Mouse (Mus musculus) mature B cell (primary cell): Measurements from ENCODE around the gene Wdr62.
"Not testable (repeated sequence)": the region's sequence is repeated elsewhere in the genome, so short reads cannot be mapped to it uniquely, and the experiment has no call there.

ENCODE experiments used
- in situ Hi-C: fragments of 300-500 bp; cut with MboI; formaldehyde crosslinking; loops from 2 replicates; pipeline ENCODE4 v1.14.3; 2019

The Wdr62 gene

GRCm38 (mm10) chr7:30205383-30205782 lies 74.8 kb downstream of the Wdr62 start:
- in situ Hi-C loops, result no loop called here

- in situ Hi-C loops, result no loop called here
Observed at GRCm38 (mm10) chr7:30204380-30204779, 75.8 kb downstream of the Wdr62 start.

GRCm38 (mm10) chr7:30202895-30203690 lies 77.1 kb downstream of the Wdr62 start:
- in situ Hi-C loops, result no loop called here

- in situ Hi-C loops, result not testable (repeated sequence)
Observed at GRCm38 (mm10) chr7:30200661-30201060, 79.6 kb downstream of the Wdr62 start.

- in situ Hi-C loops, result no loop called here
Observed at GRCm38 (mm10) chr7:30200200-30200599, 80.0 kb downstream of the Wdr62 start.

GRCm38 (mm10) chr7:30199498-30200139 lies 80.6 kb downstream of the Wdr62 start:
- in situ Hi-C loops, result no loop called here

- in situ Hi-C loops, result no loop called here
Observed at GRCm38 (mm10) chr7:30198481-30198971, 81.7 kb downstream of the Wdr62 start, which contains the start of gene Capns1. Gene Capns1 (minus strand): TSS chr7:30198811.

- in situ Hi-C loops, result no loop called here
Observed at GRCm38 (mm10) chr7:30197592-30198129, 82.6 kb downstream of the Wdr62 start.

- in situ Hi-C loops, result no loop called here
Observed at GRCm38 (mm10) chr7:30196171-30196570, 84.0 kb downstream of the Wdr62 start.

GRCm38 (mm10) chr7:30195461-30195860 lies 84.8 kb downstream of the Wdr62 start:
- in situ Hi-C loops, result no loop called here

GRCm38 (mm10) chr7:30194884-30195283 lies 85.3 kb downstream of the Wdr62 start:
- in situ Hi-C loops, result no loop called here

- in situ Hi-C loops, result no loop called here
Observed at GRCm38 (mm10) chr7:30194101-30194831, 86.0 kb downstream of the Wdr62 start.

- in situ Hi-C loops, result no loop called here
Observed at GRCm38 (mm10) chr7:30193581-30194100, 86.6 kb downstream of the Wdr62 start.

GRCm38 (mm10) chr7:30193013-30193412 lies 87.2 kb downstream of the Wdr62 start:
- in situ Hi-C loops, result no loop called here

- in situ Hi-C loops, result no loop called here
Observed at GRCm38 (mm10) chr7:30192088-30192487, 88.1 kb downstream of the Wdr62 start.
